Mouse (Mus musculus) bone marrow macrophage, adult 2 months (primary cell): ENCODE results near the gene Mtf2.
"Not testable (repeated sequence)": the region's sequence is repeated elsewhere in the genome, so short reads cannot be mapped to it uniquely, and the experiment has no call there.

Source experiments
- CTCF ChIP-seq: IDR thresholded peaks from 2 replicates; pipeline ENCODE4 v1.5.1; 2012; ENCODE audit warnings: low read depth, mild to moderate bottlenecking, low read length, moderate library complexity
- POLR2A ChIP-seq: IDR thresholded peaks from 2 replicates; pipeline ENCODE4 v1.6.1; 2012; ENCODE audit warnings: mild to moderate bottlenecking, low read depth, low read length, borderline replicate concordance

GRCm38 (mm10) chr5:108051727-108052126 lies 13.7 kb upstream of the Mtf2 start:
- not testable (repeated sequence) for TF ChIP-seq CTCF, POLR2A
